Mouse (Mus musculus) embryonic facial prominence, embryonic 10.5 days (tissue): Measurements from ENCODE around the gene Gm16427. TPM values are rescaled to one million over a fixed set of nuclear protein-coding genes. Genes with fewer than 3 reads are reported as not detected.
"Not testable (repeated sequence)": the region's sequence is repeated elsewhere in the genome, so short reads cannot be mapped to it uniquely, and the experiment has no call there.

Source experiments
- DNase-seq: peaks from one replicate; pipeline ENCODE4 v3.0.0-alpha.2; 2017; ENCODE audit warnings: low spot score
- H3K27ac ChIP-seq: fragments of 300-500 bp; sonication (generic); replicated peaks from 2 replicates; pipeline ENCODE4 v1.5.1; 2016; ENCODE audit warnings: mild to moderate bottlenecking
- H3K27me3 ChIP-seq: fragments of 300-500 bp; sonication (generic); replicated peaks from 2 replicates; pipeline ENCODE4 v1.6.1; 2016; ENCODE audit warnings: low read depth, mild to moderate bottlenecking; ENCODE audit not compliant: poor library complexity, severe bottlenecking
- H3K36me3 ChIP-seq: fragments of 300-500 bp; sonication (generic); replicated peaks from 2 replicates; pipeline ENCODE4 v1.6.1; 2016; ENCODE audit warnings: mild to moderate bottlenecking, moderate library complexity
- H3K4me1 ChIP-seq: fragments of 300-500 bp; sonication (generic); 2 replicates; pipeline ENCODE4 v1.6.1; 2016
- H3K4me3 ChIP-seq: fragments of 300-500 bp; sonication (generic); 2 replicates; pipeline ENCODE4 v1.5.1; 2016; ENCODE audit warnings: mild to moderate bottlenecking, moderate library complexity
- H3K9me3 ChIP-seq: fragments of 300-500 bp; sonication (generic); 2 replicates; pipeline ENCODE4 v1.6.1; 2016; ENCODE audit warnings: mild to moderate bottlenecking
- WGBS: fragments of 180-500 bp; shearing (Covaris S2); methylation state at CpG from one replicate; pipeline ENCODE4 v1.1.7; 2016; 5-methylcytosine and 5-hydroxymethylcytosine counted together
- polyA plus RNA-seq: library from polyadenylated mRNA; unstranded; fragments of >200 nt; fragmentation: Nextera tagmentation; extraction: Ambion mirVana; gene quantifications from 2 replicates; pipeline ENCODE4 v1.2.1, GENCODE M21; 2016

Gm16427 gene
- polyA plus RNA-seq: not detected in 2 replicates

GRCm38 (mm10) chr5:93540100-93540499 is at the start of gene Gm16427:
Gene Gm16427 (minus strand): TSS chr5:93540200.
- not testable (repeated sequence) for H3K27me3 ChIP-seq, H3K4me3 ChIP-seq, H3K4me1 ChIP-seq, H3K36me3 ChIP-seq, H3K9me3 ChIP-seq, DNase-seq, H3K27ac ChIP-seq
- 83% methylated on average over 2 of the region's 3 CpGs for WGBS

Other genes with a start within 250 kb of the Gm16427 start
- not detected in 2 replicates for gene C87414, start 131.4 kb upstream of the Gm16427 start, polyA plus RNA-seq